Mouse (Mus musculus): Measurements from ENCODE around the gene Caprin2. TPM values are rescaled to one million over a fixed set of nuclear protein-coding genes. Genes with fewer than 3 reads are reported as not detected.

Caprin2 gene
- total and polyA plus RNA-seq, 3 experiments, result 5.9 to 6.4 TPM; not detected in 1

DNA sequence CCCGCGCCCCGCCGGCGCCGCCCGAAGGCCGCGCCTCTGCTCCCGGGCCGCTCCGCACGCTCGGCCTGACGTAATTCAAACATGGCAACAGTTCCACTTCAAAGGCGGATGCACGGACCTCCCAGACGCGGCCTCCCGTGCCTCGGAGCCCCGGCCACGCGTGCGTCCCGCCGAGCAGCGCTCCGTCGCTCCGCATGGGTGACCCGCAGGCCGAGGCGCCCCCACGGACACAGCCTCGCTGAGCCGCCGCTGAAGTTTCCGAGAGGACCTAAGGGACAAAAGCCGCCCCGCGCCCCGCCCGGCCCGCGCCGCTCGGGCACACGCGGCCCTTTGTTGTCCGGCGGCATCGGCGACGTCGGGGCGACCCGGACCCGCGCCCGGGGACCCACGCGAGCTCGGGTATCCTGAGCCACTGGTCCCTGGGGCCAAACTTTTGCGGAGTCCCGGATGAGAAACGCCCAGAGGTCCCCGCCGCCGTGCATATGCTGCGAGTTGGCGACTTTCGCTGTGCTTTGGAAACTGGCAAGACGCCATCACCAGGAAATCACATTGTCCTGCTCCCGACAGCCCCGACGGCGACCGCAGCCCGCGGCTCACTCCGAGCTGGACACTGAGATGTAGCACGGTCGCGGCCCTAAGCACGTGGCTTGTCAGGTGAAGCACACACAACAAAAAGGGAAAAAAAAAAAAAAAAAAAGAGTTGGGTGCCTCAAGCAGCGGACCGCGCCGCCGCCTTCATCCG lies 48.9 kb upstream of the Caprin2 start:
- Histone ChIP-seq H3K27ac (ENCODE audit: control insufficient read depth, low read depth, low read length) (peak overlapping the region; percentile 79), H3K9ac (ENCODE audit: control insufficient read depth, low read depth, low read length, poor library complexity, severe bottlenecking) (peak overlapping the region; percentile 84), H3K27me3 (ENCODE audit: control insufficient read depth in 1 of 2, insufficient read depth in 2 of 2, low read length in 2 of 2) (no peaks in the 10 kb centered on the region), H3K79me2 (ENCODE audit: control insufficient read depth, insufficient read depth, low read length, poor library complexity) (peaks cover 47% of the 10 kb centered on the region), H3K36me3 (ENCODE audit: control insufficient read depth in 1 of 2, insufficient read depth in 2 of 2, low read length in 2 of 2) (peaks cover 3 to 23% of the 10 kb centered on the region in 2 experiments; a peak in 3 of 4 replicates), H3K4me3 (ENCODE audit: control insufficient read depth in 1 of 2, insufficient read depth in 1 of 2, low read depth in 2 of 2, low read length in 2 of 2) (peak overlapping the region; percentile 80 to 88), H3K4me1 (ENCODE audit: control insufficient read depth in 1 of 2, insufficient read depth in 2 of 2, low read length in 2 of 2) (peaks cover 2 to 16% of the 10 kb centered on the region in 2 experiments; a peak in 2 of 4 replicates), H3K9me3 (replicated peaks; ENCODE audit: insufficient read depth, low read length) (no peaks in the 10 kb centered on the region)
- DNase-seq (ENCODE audit: low read depth, low spot score), result peak; percentile 73
- TF ChIP-seq ZMIZ1 (IDR thresholded peaks at IDR 0.05; ENCODE audit: low read depth, low read length) (no peak), MYC (IDR thresholded peaks at IDR 0.05; ENCODE audit: low read depth, low read length) (0 out of 2 replicates have a peak, but pooled peaks have one; percentile 27), JUND (IDR thresholded peaks at IDR 0.05; ENCODE audit: low read depth, low read length) (no peak), POLR2AphosphoS5 (IDR thresholded peaks at IDR 0.05; ENCODE audit: borderline replicate concordance, low read depth, low read length) (no peak), BHLHE40 (IDR thresholded peaks at IDR 0.05; ENCODE audit: borderline replicate concordance, low read depth, low read length) (no peak), POLR2AphosphoS2 (IDR thresholded peaks at IDR 0.05; ENCODE audit: low read length) (no peak), TAL1 (IDR thresholded peaks at IDR 0.05; ENCODE audit: low read length) (no peak), UBTF (IDR thresholded peaks at IDR 0.05; ENCODE audit: borderline replicate concordance, insufficient read depth, low read depth, low read length) (0 out of 2 replicates have a peak, but pooled peaks have one; percentile 90), USF1 (IDR thresholded peaks at IDR 0.05; ENCODE audit: low read depth, low read length) (0 out of 2 replicates have a peak, but pooled peaks have one; percentile 6), RCOR1 (IDR thresholded peaks at IDR 0.05; ENCODE audit: low read depth, low read length) (no peak), CTCF (IDR thresholded peaks at IDR 0.05 in 2 of 3, conservative IDR thresholded peaks at IDR 0.05 in 1 of 3; ENCODE audit: control insufficient read depth in 1 of 3, insufficient read depth in 1 of 3, low read depth in 2 of 3, low read length in 3 of 3, poor library complexity in 1 of 3, severe bottlenecking in 1 of 3) (no peak), GATA1 (IDR thresholded peaks at IDR 0.05; ENCODE audit: low read depth, low read length) (no peak), USF2 (IDR thresholded peaks at IDR 0.05; ENCODE audit: borderline replicate concordance in 1 of 2, insufficient read depth in 1 of 2, low read depth in 1 of 2, low read length in 2 of 2) (no peak), SIN3A (IDR thresholded peaks at IDR 0.05; ENCODE audit: low read length) (peak; percentile 12), ZC3H11A (IDR thresholded peaks at IDR 0.05; ENCODE audit: low read depth, low read length) (no peak), ZKSCAN1 (IDR thresholded peaks at IDR 0.05; ENCODE audit: low read depth, low read length) (no peak), SMC3 (IDR thresholded peaks at IDR 0.05; ENCODE audit: low read depth, low read length) (no peak), NELFE (IDR thresholded peaks at IDR 0.05; ENCODE audit: low read depth, low read length) (no peak; the same call in 1 of the 2 replicates), CHD1 (IDR thresholded peaks at IDR 0.05; ENCODE audit: low read depth, low read length) (peak; percentile 14; the same call in 1 of the 2 replicates), MXI1 (IDR thresholded peaks at IDR 0.05; ENCODE audit: low read depth, low read length) (peak; percentile 63; the same call in 1 of the 2 replicates), KAT2A (conservative IDR thresholded peaks at IDR 0.05; ENCODE audit: low read depth, low read length) (no peak), ELF1 (IDR thresholded peaks at IDR 0.05; ENCODE audit: low read depth, low read length) (no peak), TCF12 (IDR thresholded peaks at IDR 0.05; ENCODE audit: low read depth, low read length) (peak; percentile 5; the same call in 1 of the 2 replicates), ETS1 (IDR thresholded peaks at IDR 0.05; ENCODE audit: low read depth, low read length) (no peak), EP300 (IDR thresholded peaks at IDR 0.05; ENCODE audit: low read depth in 1 of 2, low read length in 2 of 2) (no peak), TBP (IDR thresholded peaks at IDR 0.05; ENCODE audit: low read depth, low read length) (no peak; the same call in 1 of the 2 replicates), MYB (IDR thresholded peaks at IDR 0.05; ENCODE audit: low read depth, low read length) (no peak), CHD2 (IDR thresholded peaks at IDR 0.05; ENCODE audit: low read length) (no peak), POLR2A (IDR thresholded peaks at IDR 0.05; ENCODE audit: control insufficient read depth in 1 of 2, insufficient read depth in 1 of 2, low read depth in 1 of 2, low read length in 2 of 2, poor library complexity in 1 of 2) (peak in 1 of 2 experiments; percentile 31; a peak in 1 of 4 replicates), MAZ (IDR thresholded peaks at IDR 0.05; ENCODE audit: low read depth, low read length) (no peak), GABPA (IDR thresholded peaks at IDR 0.05; ENCODE audit: low read depth, low read length) (no peak), RAD21 (IDR thresholded peaks at IDR 0.05; ENCODE audit: low read depth, low read length) (no peak), NRF1 (IDR thresholded peaks at IDR 0.05; ENCODE audit: insufficient read depth, low read depth, low read length, poor library complexity, severe bottlenecking) (peak; percentile 8; the same call in 1 of the 2 replicates), MAX (IDR thresholded peaks at IDR 0.05; ENCODE audit: low read length) (peak; percentile 79; the same call in 1 of the 2 replicates), E2F4 (IDR thresholded peaks at IDR 0.05; ENCODE audit: borderline replicate concordance, low read depth, low read length) (no peak)
